Mouse (Mus musculus) neural tube, embryonic 10.5 days (tissue): Measurements from ENCODE around the gene Smc5.

Source experiments
- DNase-seq: peaks from one replicate; pipeline ENCODE4 v3.0.0-alpha.2; 2017; ENCODE audit warnings: low spot score; ENCODE audit errors: extremely low spot score

Smc5 gene

DNA sequence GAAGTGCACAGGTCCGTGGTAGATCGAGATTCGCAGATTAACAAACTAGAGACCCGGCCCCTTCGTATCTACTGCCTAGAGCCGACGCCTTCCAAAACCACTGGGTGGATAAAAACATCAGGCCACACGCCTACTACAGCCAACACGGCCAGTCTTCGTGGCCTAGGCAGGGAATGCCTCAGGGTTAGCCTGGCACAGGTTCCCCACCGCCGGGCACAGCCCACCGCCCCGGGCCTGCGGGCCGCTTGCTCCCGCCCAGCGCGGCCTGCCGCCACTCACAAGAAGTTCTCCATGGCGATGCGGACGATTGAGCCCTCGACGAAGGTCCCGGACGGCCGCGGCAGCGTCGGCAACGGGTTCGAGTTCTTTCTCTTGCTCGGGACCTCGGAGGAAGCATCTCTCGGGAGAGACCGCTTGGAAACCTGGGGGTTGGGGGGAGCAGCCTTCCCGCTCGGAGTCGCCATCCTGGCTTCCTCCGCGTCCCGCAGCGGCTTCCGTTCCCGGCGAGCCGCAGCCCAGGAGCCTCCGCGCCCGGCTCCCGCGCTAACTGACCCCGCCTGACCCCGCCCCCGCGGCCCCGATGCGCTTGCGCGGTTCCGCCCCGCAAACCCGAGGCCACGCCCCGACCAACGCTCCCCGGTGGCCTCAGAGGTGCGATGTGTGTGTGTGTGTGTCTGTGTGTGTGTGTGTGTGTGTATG lies at the start of gene Smc5:
TSS of gene Smc5 (minus strand) at position 543 of the 699 bp plus-strand sequence.
- peak; percentile 90 for DNase-seq

DNA sequence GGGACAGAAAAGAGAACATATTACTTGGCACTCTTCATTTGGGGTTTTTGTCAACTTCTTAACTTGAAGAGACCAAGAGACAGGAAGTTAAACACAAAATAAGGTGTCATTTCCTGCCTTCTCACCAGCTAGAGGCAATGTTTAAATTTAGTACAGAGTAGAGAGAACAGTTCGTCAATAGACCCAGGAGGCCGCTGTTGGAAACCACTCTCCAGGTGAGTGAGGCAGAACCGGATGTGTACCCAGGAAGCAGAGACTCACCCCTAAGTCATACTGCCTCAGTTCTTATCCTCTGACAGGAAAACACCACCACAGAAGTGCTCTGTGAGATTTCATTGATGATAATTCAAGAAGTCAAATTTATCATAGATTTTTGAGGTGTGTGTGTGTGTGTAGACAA lies 49.4 kb upstream of the Smc5 start:
- DNase-seq = no peak

DNA sequence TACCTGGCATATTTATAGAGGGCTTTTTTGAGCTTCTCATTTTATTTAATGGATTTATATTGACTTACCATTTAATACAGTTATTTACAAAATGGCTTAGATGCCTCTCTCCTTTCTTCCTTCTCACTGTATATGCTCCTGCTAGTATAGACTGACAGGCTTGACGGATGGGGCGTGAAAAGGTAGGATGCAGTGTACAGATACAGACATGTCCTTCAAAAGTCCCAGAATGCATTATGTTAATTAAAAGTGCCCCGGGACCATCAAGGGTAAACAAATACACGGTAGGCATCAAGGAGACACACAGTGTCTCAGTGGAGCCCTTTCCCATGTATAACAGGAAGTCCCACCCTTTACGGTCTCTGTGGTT lies 44.3 kb upstream of the Smc5 start:
- no peak for DNase-seq

DNA sequence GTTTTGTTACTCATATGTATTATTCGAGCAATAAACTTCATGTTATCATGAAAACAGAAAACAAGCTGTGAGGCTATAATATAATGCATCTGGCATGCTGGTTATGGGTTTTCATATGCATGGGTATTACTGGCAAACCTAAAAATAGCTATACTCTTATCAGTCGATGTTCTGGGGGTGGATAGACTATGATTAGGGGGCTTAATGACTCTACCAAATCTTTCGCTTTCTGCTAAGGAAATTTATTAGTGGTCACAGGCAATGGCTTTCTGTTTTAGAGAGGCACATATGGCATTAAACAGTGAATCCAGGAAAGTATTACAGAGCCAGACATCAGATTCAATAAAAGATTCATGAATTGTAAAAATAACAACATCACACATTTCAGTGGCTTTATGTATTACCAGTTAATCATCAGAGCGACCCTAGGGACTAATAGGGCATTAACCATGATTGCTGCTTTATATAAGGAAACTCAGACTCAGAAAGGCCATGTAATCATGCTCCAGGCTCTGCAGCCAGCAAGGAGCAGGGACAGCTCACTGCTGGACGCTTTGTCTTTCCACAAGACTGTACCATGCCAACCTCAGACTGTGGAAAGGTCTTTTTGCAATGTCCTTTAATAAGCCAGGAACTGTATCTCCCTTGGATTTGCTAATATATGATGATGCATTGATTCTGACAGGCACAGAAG lies 43.7 kb upstream of the Smc5 start:
- no peak for DNase-seq

DNA sequence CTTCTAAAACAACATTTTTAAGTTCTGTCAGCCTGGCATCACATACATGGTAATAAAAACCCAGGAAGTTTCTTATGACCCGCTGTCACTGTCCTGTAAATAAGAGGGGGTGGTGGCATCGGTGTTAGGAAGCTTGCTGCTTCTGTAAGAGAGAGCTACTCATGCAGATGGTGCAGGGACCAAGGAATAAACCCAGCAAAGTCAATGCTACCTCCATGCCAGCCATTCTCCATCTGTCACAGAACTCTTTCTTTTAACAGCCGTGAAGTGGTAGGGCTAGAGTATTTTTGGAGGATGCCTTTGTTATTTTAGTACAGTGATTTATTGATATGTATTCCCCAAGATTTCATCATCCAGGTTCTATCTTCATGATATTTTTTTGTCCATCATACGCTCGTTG lies 43.2 kb upstream of the Smc5 start:
- no peak for DNase-seq

DNA sequence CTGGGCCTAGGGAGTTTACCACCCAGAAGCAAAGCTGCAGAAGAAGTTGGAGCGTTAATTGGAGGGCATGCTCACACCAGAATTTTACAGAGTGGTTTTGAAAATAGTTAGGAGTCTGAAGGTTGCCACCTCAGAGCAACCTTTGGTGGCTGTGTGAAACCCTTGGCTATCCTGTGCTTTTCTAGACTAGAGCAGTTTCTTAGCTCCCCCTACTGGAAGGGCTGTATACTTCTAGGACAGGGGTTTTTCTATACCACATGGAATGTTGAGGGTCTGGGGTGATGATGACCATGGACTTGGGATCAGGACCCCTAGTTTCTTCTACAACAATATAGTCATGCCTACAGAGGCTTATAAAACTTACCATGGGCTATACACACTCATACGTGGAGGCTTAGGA lies 36.3 kb upstream of the Smc5 start:
- DNase-seq = no peak

DNA sequence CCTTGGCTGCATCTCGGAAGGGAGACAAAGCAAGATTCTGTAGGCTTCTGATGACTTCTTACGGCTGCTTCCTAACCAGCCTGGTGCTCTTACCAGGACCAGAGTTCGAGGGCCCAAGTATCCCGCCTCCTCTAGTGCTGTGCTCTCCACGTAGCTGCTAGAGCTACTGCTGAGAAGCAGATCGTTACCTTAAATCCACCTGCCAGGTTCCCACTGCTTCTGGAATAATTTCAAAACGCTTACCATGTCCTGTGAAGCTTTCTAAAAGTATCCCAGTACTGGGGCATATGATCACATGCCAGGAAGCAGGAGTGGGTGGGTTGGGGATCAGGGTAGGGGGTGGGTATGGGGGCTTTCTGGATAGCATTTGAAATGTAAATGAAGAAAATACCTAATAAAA lies 33.0 kb upstream of the Smc5 start:
- no peak for DNase-seq

DNA sequence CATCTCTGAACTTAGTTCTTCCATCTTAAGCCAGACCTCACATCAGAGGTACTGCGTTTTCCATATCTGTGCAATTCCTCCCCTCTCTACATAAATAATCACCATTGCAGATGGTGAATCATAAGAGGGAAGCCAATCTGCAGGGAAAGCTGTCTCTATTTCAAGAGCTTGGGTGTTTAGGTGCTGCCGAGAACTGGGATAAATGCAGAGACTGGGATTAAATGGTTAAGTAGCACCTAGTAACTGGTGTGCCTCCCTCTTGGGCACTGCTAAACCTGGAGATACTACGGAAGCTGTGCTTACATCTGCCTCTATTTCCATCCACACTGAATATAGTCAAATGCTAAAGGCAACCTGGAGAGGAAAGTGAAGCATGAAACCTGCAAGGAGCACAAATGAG lies 26.3 kb upstream of the Smc5 start:
- no peak for DNase-seq

DNA sequence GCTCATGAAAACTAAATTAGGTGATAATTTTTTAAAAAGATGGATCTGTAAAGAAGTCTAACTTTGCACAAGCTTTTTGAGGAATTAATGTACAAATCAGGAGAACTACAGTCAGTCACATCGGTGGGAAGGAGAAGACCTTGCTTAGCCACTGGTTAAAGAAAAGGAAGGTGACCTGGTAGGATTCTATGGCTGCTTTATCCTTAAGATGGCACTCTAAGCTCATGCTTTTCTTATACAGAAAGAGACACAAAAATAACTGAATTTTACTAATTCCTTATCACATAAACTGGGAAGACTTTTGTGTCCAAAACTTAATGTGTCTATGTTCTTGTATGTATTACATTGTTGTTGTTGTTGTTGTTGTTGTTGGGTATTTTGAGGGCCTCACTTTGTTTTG lies 25.2 kb upstream of the Smc5 start:
- DNase-seq = no peak

DNA sequence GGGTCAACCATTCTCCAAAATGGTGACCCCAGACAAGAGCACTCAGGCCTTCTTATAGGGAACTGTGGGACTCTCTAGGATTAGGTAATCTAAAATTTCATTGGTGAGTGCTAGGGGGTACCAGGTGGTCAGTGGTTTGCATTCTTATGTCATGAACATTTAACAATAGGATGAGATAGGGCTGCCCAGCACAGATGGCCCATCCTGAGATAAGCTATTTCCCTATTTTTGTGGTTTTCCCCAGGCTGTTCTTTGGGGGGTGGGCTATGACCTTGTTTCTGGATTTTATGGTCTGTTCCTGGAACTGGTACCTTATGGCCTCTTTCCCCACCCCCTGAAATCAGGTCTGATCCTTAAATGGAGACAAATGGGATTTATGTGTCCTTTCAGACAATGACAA lies 23.5 kb upstream of the Smc5 start:
- no peak for DNase-seq

DNA sequence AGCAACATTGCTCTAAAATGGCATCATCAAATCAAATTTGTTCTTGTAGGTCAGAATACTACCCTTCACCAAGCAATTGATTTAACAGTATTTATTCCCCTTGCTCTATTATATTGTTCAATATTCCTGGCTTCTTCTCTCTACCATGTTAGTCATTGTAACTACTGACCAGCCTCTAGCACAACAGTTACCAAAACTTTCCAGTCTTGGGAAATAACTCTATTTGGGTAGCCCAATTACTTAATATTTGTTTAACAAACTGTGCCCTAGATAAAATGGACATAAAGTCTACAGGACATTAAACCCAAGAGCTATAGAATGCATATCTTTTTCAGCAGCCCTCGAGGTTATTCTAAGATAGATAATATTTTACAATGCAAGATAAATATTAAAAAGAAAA lies 15.6 kb upstream of the Smc5 start:
- no peak for DNase-seq

DNA sequence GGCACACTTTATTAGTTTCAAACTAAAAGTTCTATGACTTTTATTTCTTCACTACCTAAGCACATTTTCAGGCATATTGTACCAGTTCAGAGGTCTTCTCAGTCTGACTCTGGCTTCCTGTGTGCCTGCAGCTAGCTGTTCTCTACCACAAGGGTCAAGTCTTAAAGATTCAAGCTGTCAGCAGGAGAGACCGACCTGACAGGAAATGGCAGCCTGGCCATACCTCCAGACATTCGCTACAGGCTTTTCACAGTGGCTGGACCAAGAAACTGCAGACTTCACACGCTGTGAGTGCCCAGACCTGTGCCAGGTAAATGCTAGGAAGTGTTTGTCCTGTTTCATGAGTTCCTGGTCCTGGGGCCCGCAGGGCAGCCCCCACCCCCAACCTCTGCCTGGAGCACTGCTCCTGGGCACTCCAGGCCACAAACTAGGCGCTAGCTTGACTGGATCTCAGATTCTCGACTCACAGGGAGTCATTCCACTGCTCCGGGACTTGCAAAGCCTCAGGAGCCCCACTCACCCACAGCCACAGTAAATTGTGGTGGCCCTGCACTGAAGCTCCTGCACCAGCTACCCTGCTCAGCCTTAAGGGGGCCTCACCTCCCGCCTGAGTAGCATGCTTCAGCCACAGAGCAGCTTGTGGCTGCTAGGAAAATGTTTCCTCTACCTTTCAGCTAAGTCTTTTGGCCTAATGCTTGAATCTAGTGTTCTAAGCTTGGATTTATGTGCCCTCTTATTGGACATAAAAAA lies 8.4 kb upstream of the Smc5 start:
- no peak for DNase-seq

DNA sequence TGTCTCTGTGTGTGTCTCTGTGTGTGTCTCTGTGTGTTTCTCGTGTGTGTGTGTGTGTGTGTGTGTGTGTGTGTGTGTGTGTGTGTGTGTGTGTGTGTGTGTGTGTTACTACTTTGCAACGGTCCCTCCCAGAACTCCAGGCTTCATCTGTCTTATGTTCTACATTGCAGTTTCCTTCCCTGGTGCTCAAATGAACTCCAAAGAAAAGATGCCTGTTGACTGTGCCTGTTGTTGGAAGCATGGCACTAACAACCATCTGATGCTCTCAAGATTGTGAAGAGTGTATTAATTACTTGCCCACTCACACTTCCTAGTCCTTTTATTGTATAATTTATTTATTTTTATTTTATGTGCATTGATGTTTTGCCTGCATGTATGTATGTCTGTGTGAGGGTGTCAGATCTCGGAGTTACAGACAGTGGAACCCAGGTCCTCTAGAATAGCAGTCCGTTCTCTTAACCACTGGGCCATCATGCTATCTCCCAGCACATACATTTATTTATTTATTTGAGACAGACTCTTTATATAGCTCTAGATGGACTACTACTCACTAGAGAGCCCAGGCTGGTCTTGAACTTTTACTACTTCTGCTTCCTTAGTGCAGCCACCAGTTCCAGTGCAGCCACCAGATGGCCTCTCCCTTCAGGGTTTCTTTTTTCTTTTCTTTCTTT lies 492 bp upstream of the Smc5 start:
- no peak for DNase-seq

DNA sequence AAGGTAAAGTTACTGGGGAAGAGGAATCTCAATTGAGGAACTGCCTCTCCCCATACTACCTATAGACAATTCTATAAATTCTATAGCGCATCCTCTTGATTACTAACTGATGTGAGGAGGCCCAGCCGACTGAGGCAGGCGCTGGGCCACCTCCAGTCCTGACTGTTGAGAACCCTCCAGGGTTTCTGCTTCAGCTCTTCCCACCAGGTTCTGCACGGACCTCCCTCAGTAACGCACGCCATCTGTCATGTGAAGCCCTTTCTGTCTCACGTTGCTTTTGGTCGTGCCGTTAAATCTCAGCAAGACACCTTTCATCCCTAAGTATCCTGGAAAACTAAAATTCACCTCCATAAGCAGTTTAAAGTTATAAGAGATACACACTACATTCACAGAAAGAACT lies 16.9 kb downstream of the Smc5 start:
- DNase-seq = no peak

DNA sequence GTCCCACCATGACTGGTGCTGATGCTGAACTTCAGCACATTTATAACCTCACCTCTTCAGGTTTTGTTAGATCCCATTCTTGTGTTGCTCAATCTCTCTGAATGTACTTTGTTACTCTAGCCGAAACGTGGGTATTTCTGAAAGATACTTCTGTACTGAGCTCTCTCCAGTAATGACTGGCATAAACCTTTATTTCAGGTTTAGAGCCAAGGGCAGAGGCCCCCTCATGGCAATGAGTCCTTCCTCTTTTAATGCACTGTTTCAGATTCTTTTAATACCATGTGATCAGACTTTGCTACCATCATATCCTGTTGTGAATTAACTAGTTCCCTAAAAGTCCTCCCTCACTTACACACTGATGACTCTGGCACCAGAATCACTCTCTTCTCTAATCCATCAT lies 27.2 kb downstream of the Smc5 start:
- no peak for DNase-seq

DNA sequence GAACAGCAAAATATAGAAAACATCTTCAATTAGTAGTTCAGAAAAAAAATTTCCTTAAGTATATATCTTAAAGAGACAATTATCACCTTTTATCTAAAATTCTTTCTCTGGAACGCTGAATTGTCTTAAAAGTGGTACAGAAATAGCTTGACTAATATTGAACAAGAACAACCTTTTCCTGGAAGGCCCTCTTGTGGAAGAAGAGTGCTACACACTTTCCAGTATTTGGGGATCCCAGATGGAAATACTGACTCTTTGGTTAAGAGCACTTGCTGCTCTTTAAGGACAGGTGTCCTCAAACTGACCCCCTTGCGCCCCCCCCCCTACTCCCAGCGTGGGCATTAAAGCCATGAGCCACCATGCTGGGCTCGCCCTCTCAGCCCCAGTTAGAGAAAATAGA lies 48.6 kb downstream of the Smc5 start:
- DNase-seq = no peak

DNA sequence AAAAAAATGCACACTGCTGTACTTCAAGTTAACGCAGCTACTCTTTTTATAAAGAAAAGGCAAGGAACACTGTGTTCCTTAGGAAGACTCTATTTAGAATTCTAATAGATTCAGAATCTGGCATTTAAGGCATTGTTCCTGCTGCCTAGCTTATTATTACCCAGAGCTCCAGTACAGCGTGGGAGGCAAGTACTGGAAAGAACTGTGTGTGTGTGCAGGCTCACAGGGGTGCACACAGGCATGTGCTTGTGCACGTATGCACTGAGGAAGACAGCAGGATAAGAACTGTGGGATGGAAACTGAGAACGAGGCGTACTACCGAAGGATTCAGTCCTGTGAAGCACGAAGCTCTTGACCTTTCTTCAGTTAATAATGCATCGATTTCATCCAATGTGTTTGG lies 59.4 kb downstream of the Smc5 start:
- no peak for DNase-seq

DNA sequence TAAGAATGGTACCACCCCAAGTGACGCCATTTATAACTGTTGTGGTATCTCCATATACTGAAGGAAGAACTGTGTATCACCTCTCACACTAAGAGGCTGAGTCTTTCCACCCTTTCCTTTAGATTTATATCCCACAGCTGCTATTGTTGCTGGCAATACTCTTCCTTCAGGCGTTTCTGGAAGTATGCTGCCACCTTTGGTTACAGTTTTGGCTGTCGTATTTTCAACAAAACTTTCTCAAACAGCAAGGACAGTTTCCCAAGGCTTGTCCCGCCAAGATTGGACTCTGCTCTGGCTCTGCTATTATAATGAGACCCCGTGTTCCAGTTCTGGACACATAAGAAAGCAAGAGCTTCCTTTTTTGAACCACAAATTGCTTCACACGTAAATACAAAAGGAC lies 62.4 kb downstream of the Smc5 start:
- DNase-seq = no peak

DNA sequence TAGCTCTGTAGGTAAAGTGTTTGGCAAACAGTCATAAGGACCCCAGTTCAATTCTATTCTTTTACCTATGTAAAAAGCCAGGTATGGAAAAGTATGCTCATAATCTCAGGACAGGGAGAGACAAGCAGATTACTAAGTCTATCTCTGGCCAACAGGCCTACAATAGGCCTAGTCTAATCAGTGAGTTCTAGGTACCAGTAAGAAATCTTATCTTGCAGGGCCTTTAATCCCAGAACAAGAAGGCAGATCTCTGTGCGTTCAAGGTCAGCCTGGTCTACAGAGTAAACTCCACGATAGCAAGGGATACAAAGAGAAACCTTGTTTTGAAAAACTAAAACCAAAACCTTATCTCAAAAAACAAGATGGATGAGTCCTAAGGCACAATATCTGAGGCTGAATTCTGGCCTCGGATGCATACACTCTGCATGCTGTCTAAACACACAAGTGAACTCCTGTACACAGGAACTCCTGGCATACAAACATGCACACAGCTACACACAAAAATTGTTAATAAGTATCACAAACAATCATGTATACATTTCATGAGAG lies 70.1 kb downstream of the Smc5 start:
- DNase-seq = no peak

DNA sequence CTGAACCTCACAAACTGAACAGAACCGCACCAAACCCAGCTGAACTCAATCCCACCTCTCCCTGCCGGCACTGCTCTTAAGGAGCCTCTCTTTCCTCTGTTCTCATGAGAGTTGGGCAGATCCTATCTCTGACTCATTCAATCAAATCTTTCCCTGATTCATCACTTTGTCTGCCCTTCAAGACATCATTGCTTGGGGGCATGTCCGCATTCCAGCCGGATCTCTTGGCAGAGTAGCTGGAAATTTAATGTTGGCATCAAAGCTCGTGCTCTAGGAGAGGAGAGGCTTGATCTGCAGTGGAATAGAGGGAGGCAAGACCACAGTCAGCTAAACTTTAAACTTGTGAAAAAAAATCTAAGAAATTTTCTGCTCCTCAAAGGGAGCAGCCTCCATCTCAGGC lies 71.6 kb downstream of the Smc5 start:
- DNase-seq = no peak

DNA sequence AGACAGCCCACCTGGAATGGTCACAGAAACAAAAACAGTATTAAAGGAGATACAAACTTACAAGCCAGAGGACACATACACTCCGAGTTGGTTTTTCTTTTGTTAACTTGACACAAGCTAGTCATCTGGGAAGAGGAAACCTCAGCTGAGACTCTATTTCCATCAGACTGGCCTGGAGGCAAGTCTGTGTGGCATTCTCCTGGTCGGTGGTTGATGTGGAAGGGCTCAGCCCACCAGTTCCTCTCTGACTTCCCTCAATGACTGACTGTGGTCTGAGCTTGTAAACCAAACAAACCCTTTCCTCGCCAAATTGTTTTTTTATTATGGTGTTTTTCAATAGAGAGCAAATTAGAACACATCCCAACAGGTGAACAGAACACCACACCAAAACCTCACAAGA lies 80.6 kb downstream of the Smc5 start:
- no peak for DNase-seq

DNA sequence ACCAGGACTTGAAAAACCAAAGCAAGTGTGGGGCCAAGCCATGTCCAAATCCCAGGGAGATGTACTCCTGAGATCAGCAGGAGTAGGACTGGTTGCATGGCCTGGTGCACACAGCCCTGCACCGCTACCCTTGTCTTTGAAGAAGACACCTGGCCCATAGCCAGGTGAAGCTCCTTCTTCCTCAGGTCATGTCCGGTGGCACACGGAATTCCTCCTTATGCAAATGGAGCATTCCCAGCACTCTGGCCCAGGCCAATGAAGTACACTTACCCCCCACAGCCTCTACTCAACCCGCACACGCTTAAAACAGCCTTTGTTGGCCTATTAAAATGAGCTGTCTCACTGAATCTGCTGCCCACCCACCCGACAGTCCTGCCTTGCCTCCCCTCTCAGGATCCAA lies 82.2 kb downstream of the Smc5 start:
- no peak for DNase-seq
